Mouse (Mus musculus): ENCODE data around the gene Knl1. TPM values are rescaled to one million over a fixed set of nuclear protein-coding genes. Genes with fewer than 3 reads are reported as not detected.

The Knl1 gene
- polyA plus RNA-seq, 1 experiment from 2014 or later = 44.8 TPM

DNA sequence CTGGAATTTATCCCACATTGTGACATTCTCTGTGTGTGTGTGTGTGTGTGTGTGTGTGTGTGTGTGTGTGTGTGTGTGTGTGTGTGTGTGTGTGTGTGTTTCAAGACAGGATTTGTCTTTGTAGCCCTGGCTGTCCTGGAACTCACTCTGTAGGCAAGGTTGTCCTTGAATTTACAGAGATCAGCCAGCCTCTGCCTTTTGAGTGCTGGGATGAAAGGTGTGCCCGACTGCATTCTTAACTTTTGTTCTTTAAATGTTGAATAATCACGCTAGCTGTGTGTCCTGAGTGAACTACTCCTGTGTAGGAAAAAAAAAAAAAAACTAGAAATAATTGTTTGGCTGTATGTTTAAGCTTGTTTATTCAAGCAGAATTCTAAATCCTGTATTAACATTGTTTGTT, 39.2 kb downstream of the Knl1 start:
- no peak for ATAC-seq (ENCODE audit: insufficient read depth, low FRiP score)
- Histone ChIP-seq H3K27me3 (ENCODE audit: control insufficient read depth, insufficient read depth, low read length) (no peaks in the 10 kb centered on the region), H3K4me1 (ENCODE audit: control insufficient read depth, insufficient read depth, low read length) (no peaks in the 10 kb centered on the region), H3K9ac (ENCODE audit: low read length) (no peak overlapping the region), H3K36me3 (ENCODE audit: control insufficient read depth, insufficient read depth, low read length) (peaks cover 6% of the 10 kb centered on the region; the same call in 1 of the 2 replicates), H3K4me3 (replicated peaks; ENCODE audit: low read length) (no peak overlapping the region), H3K4me2 (ENCODE audit: low read depth, low read length) (no peak overlapping the region), H3K27ac (ENCODE audit: low read length) (no peak overlapping the region), H3K9me3 (replicated peaks; ENCODE audit: control insufficient read depth, low read length) (no peaks in the 10 kb centered on the region)
- WGBS = 69% methylated on average over 2 of the region's 2 CpGs

GRCm38 (mm10) chr2:119101552-119101951, 54.6 kb downstream of the Knl1 start:
- peaks cover 10% of the 10 kb centered on the region; the same call in 1 of the 2 replicates for H3K36me3 ChIP-seq (ENCODE audit: control insufficient read depth, insufficient read depth, low read length)
- H3K4me1 ChIP-seq (ENCODE audit: control insufficient read depth, insufficient read depth, low read length) = no peaks in the 10 kb centered on the region
- ATAC-seq (ENCODE audit: insufficient read depth, low FRiP score) = no peak
- H3K27ac ChIP-seq (ENCODE audit: low read length) = no peak overlapping the region
- no peak overlapping the region for H3K4me3 ChIP-seq (replicated peaks; ENCODE audit: low read length)
- H3K4me2 ChIP-seq (ENCODE audit: low read depth, low read length) = no peak overlapping the region
- no peak overlapping the region for H3K9ac ChIP-seq (ENCODE audit: low read length)
- H3K9me3 ChIP-seq (replicated peaks; ENCODE audit: control insufficient read depth, low read length) = no peaks in the 10 kb centered on the region
- no peaks in the 10 kb centered on the region for H3K27me3 ChIP-seq (ENCODE audit: control insufficient read depth, insufficient read depth, low read length)

GRCm38 (mm10) chr2:119106583-119106982, 59.7 kb downstream of the Knl1 start:
- Histone ChIP-seq H3K9ac (ENCODE audit: low read length) (no peak overlapping the region), H3K27me3 (ENCODE audit: control insufficient read depth, insufficient read depth, low read length) (no peaks in the 10 kb centered on the region), H3K27ac (ENCODE audit: low read length) (no peak overlapping the region), H3K4me1 (ENCODE audit: control insufficient read depth, insufficient read depth, low read length) (no peaks in the 10 kb centered on the region), H3K9me3 (replicated peaks; ENCODE audit: control insufficient read depth, low read length) (no peaks in the 10 kb centered on the region), H3K36me3 (ENCODE audit: control insufficient read depth, insufficient read depth, low read length) (no peaks in the 10 kb centered on the region), H3K4me2 (ENCODE audit: low read depth, low read length) (no peak overlapping the region), H3K4me3 (replicated peaks; ENCODE audit: low read length) (no peak overlapping the region)
- 75% methylated on average over 5 of the region's 5 CpGs for WGBS
- ATAC-seq (ENCODE audit: insufficient read depth, low FRiP score) = no peak

GRCm38 (mm10) chr2:119108554-119108953, 61.6 kb downstream of the Knl1 start:
- Histone ChIP-seq H3K4me3 (replicated peaks; ENCODE audit: low read length) (no peak overlapping the region), H3K9ac (ENCODE audit: low read length) (no peak overlapping the region), H3K9me3 (replicated peaks; ENCODE audit: control insufficient read depth, low read length) (no peaks in the 10 kb centered on the region), H3K4me2 (ENCODE audit: low read depth, low read length) (no peak overlapping the region), H3K36me3 (ENCODE audit: control insufficient read depth, insufficient read depth, low read length) (no peaks in the 10 kb centered on the region), H3K27me3 (ENCODE audit: control insufficient read depth, insufficient read depth, low read length) (no peaks in the 10 kb centered on the region), H3K27ac (ENCODE audit: low read length) (no peak overlapping the region), H3K4me1 (ENCODE audit: control insufficient read depth, insufficient read depth, low read length) (peaks cover 6% of the 10 kb centered on the region)
- WGBS = 43% methylated on average over 4 of the region's 4 CpGs
- ATAC-seq (ENCODE audit: insufficient read depth, low FRiP score) = no peak

- Histone ChIP-seq H3K4me2 (ENCODE audit: low read depth, low read length) (no peak overlapping the region), H3K4me1 (ENCODE audit: control insufficient read depth, insufficient read depth, low read length) (peaks cover 13% of the 10 kb centered on the region), H3K4me3 (replicated peaks; ENCODE audit: low read length) (no peak overlapping the region), H3K9me3 (replicated peaks; ENCODE audit: control insufficient read depth, low read length) (no peaks in the 10 kb centered on the region), H3K36me3 (ENCODE audit: control insufficient read depth, insufficient read depth, low read length) (no peaks in the 10 kb centered on the region), H3K9ac (ENCODE audit: low read length) (no peak overlapping the region), H3K27ac (ENCODE audit: low read length) (no peak overlapping the region), H3K27me3 (ENCODE audit: control insufficient read depth, insufficient read depth, low read length) (no peaks in the 10 kb centered on the region)
- 75% methylated on average over 3 of the region's 3 CpGs for WGBS
- no peak for ATAC-seq (ENCODE audit: insufficient read depth, low FRiP score)
These were observed 64.1 kb downstream of the Knl1 start for GRCm38 (mm10) chr2:119111060-119111459.

DNA sequence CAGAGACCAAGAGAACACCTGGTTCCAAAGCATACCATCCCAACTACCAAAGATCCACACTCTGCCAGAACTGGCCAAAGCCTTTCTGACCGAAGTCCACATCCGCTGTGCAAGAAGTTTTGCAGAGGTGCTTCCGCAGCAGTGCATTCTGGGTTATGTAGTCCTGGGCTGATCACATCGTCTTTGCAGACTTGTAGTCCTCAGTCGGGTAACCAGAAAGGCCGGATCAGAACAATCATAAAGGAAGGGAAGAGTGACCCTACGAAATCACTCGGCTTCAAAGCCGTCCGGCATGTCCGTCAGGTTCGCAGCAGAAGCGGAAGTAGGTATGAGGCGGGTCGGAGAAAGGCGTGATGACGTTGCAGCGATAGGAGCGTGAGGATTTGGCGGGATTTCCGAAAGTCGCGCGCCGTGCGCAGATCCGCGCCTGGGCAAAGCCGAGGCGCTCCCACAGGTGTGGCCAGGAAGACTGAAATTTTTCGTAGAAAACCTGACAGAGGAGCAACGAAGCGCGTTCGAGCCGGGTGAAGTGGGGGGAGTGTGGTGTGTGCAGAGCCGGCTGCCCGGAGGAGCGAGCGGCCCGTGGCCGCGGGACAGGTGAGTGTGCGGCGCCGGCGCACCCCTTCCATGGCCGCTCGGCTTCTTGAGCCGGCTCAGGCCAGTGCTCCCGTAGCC, 65.7 kb downstream of the Knl1 start, which contains the start of gene Rad51:
Gene Rad51, plus strand, starts transcription at position 356 of the 675 bp plus-strand sequence.
- peak within 1 kb of the TSS; percentile 95 for H3K27ac ChIP-seq (ENCODE audit: low read length)
- peaks cover 13% of the 10 kb centered on the region for H3K4me1 ChIP-seq (ENCODE audit: control insufficient read depth, insufficient read depth, low read length)
- ATAC-seq (ENCODE audit: insufficient read depth, low FRiP score) = peak; percentile 95
- under 1% methylated on average over 51 of the region's 51 CpGs for WGBS
- H3K4me3 ChIP-seq (replicated peaks; ENCODE audit: low read length) = peak within 1 kb of the TSS; percentile 76
- peak within 1 kb of the TSS; percentile 82 for H3K9ac ChIP-seq (ENCODE audit: low read length)
- no peaks in the 10 kb centered on the region for H3K9me3 ChIP-seq (replicated peaks; ENCODE audit: control insufficient read depth, low read length)
- H3K27me3 ChIP-seq (ENCODE audit: control insufficient read depth, insufficient read depth, low read length) = no peaks in the 10 kb centered on the region
- no peaks in the 10 kb centered on the region for H3K36me3 ChIP-seq (ENCODE audit: control insufficient read depth, insufficient read depth, low read length)
- peak within 1 kb of the TSS; percentile 84 for H3K4me2 ChIP-seq (ENCODE audit: low read depth, low read length)

DNA sequence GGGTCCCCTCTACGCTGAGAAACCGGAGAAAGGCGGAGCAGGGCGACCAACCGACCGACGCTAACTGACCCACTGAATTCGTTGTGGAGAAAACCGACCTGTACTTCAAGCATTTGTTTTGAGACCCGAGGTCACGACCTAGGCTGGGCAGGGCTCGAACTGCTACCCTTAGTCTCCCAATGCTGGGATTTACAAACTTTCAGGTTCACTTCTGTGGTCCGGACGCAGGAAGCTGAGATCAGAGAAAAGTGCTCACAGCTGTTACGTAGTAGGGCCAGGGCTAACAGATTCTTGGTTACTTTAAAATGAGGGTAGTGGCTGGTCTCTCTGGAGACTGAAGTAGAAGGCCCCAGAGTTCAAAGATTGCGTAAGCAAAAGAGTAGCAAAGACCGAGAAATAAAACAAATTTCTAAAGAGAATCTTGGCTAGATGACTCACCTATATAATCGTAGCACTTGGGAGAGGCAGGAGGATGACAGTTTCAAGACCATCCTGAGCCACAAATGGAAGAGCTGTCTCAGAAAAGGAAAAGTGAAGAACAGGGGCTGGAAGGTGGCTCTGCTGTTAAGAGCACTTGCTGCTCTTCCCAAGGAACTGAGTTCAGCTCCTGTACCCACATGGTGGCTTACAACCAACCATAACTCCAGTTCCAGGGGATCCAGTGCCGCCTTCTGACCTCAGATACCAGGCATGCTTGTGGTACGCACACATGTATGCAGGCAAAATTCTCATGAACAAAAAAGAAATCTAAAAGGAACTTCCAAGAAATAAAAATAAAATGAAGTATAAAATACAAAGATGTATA, 66.4 kb downstream of the Knl1 start:
- WGBS = 8% methylated on average over 20 of the region's 20 CpGs
- Histone ChIP-seq H3K9me3 (replicated peaks; ENCODE audit: control insufficient read depth, low read length) (no peaks in the 10 kb centered on the region), H3K27ac (ENCODE audit: low read length) (no peak overlapping the region), H3K4me2 (ENCODE audit: low read depth, low read length) (peak overlapping the region; percentile 84), H3K27me3 (ENCODE audit: control insufficient read depth, insufficient read depth, low read length) (no peaks in the 10 kb centered on the region), H3K36me3 (ENCODE audit: control insufficient read depth, insufficient read depth, low read length) (no peaks in the 10 kb centered on the region), H3K9ac (ENCODE audit: low read length) (peak overlapping the region; percentile 82), H3K4me1 (ENCODE audit: control insufficient read depth, insufficient read depth, low read length) (peaks cover 13% of the 10 kb centered on the region), H3K4me3 (replicated peaks; ENCODE audit: low read length) (peak overlapping the region; percentile 76)
- ATAC-seq (ENCODE audit: insufficient read depth, low FRiP score) = peak; percentile 1; the same call in 1 of the 2 replicates

DNA sequence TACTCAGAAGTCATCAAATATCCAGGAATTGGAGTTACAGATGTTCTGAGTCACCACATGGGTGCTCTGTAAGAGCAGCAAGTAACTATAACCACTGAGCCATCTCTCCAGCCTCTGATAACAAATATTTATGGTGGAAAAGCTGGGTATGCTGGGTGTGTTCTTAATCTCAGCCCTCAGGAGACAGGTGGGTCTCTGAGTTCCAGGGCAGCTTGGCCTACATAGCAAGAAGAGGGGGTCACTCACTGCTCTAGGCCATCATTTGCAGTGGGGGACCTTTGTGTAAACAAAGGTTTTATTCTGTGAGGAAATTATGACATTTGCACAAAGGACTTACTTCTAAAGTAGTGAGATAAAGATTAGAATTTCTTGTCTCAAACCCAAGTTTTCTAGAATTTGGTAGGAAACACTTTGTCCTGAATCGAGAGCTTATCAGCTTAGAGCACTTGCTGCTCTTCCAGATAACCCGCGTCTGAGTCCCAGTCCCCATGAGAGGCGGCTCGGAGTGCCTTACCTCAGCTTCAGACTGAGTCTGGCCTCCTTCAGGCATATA, 89.5 kb downstream of the Knl1 start:
- Histone ChIP-seq H3K27me3 (ENCODE audit: control insufficient read depth, insufficient read depth, low read length) (no peaks in the 10 kb centered on the region), H3K4me3 (replicated peaks; ENCODE audit: low read length) (no peak overlapping the region), H3K4me1 (ENCODE audit: control insufficient read depth, insufficient read depth, low read length) (no peaks in the 10 kb centered on the region), H3K9ac (ENCODE audit: low read length) (no peak overlapping the region), H3K9me3 (replicated peaks; ENCODE audit: control insufficient read depth, low read length) (no peaks in the 10 kb centered on the region), H3K36me3 (ENCODE audit: control insufficient read depth, insufficient read depth, low read length) (peaks cover 10% of the 10 kb centered on the region), H3K4me2 (ENCODE audit: low read depth, low read length) (no peak overlapping the region), H3K27ac (ENCODE audit: low read length) (no peak overlapping the region)
- WGBS = 75% methylated on average over 5 of the region's 5 CpGs
- ATAC-seq (ENCODE audit: insufficient read depth, low FRiP score) = no peak

- Histone ChIP-seq H3K27me3 (ENCODE audit: control insufficient read depth, insufficient read depth, low read length) (no peaks in the 10 kb centered on the region), H3K9ac (ENCODE audit: low read length) (no peak overlapping the region), H3K27ac (ENCODE audit: low read length) (no peak overlapping the region), H3K4me3 (replicated peaks; ENCODE audit: low read length) (no peak overlapping the region), H3K4me1 (ENCODE audit: control insufficient read depth, insufficient read depth, low read length) (no peaks in the 10 kb centered on the region), H3K4me2 (ENCODE audit: low read depth, low read length) (no peak overlapping the region), H3K9me3 (replicated peaks; ENCODE audit: control insufficient read depth, low read length) (no peaks in the 10 kb centered on the region), H3K36me3 (ENCODE audit: control insufficient read depth, insufficient read depth, low read length) (peaks cover 22% of the 10 kb centered on the region)
- ATAC-seq (ENCODE audit: insufficient read depth, low FRiP score) = no peak
- WGBS = 96% methylated on average over 2 of the region's 2 CpGs
These were observed 98.3 kb downstream of the Knl1 start for GRCm38 (mm10) chr2:119145199-119145598.
